Mouse (Mus musculus) liver, postnatal 0 days (tissue): ENCODE results near the gene Hmcn1.

ENCODE experiments used
- CTCF ChIP-seq: sonication (generic); IDR thresholded peaks from 2 replicates; pipeline ENCODE4 v1.5.1; 2016; ENCODE audit warnings: antibody characterized with exemption, low read depth
- EP300 ChIP-seq: IDR thresholded peaks from 2 replicates; pipeline ENCODE4 v1.6.1; 2016; ENCODE audit warnings: antibody characterized with exemption, low read depth, mild to moderate bottlenecking

GRCm38 (mm10) chr1:150639522-150639921 lies 353.7 kb downstream of the Hmcn1 start:
- TF ChIP-seq CTCF, result no peak
- no peak for TF ChIP-seq EP300
